Mouse (Mus musculus) midbrain, embryonic 14.5 days (tissue): Measurements from ENCODE around the gene Zmynd12. TPM values are rescaled to one million over a fixed set of nuclear protein-coding genes. Genes with fewer than 3 reads are reported as not detected.
A peak's percentile ranks its signal among the peaks of the same experiment; 100 is the strongest.

Experiments
- ATAC-seq: fragments of 200-750 bp; cut with Nextera tagmentation; 2 replicates; pipeline ENCODE4 v1.8.0; 2017; ENCODE audit warnings: moderate number of reproducible peaks, moderate library complexity; ENCODE audit not compliant: low FRiP score, low TSS enrichment
- DNase-seq: peaks from one replicate; pipeline ENCODE4 v3.0.0-alpha.2; 2015
- H3K27ac ChIP-seq: fragments of 300-500 bp; sonication (generic); replicated peaks from 2 replicates; pipeline ENCODE4 v1.5.1; 2014; ENCODE audit warnings: mild to moderate bottlenecking, low read depth, low read length, moderate library complexity
- H3K27me3 ChIP-seq: fragments of 300-500 bp; sonication (generic); 2 replicates; pipeline ENCODE4 v1.6.1; 2014; ENCODE audit warnings: low read length, control low read depth, mixed read lengths; ENCODE audit not compliant: control insufficient read depth, insufficient read depth
- H3K36me3 ChIP-seq: fragments of 300-500 bp; sonication (generic); 2 replicates; pipeline ENCODE4 v1.6.1; 2014; ENCODE audit warnings: low read length, control low read depth; ENCODE audit not compliant: control insufficient read depth, insufficient read depth
- H3K4me1 ChIP-seq: fragments of 300-500 bp; sonication (generic); 2 replicates; pipeline ENCODE4 v1.6.1; 2014; ENCODE audit warnings: mild to moderate bottlenecking, antibody characterized with exemption, low read length, control low read depth; ENCODE audit not compliant: control insufficient read depth, insufficient read depth
- H3K4me2 ChIP-seq: fragments of 300-500 bp; sonication (generic); 2 replicates; pipeline ENCODE4 v1.6.1; 2014; ENCODE audit warnings: mild to moderate bottlenecking, low read length, moderate library complexity
- H3K4me3 ChIP-seq: fragments of 300-500 bp; sonication (generic); replicated peaks from 2 replicates; pipeline ENCODE4 v1.5.1; 2014; ENCODE audit warnings: low read depth, low read length
- H3K9ac ChIP-seq: fragments of 300-500 bp; sonication (generic); replicated peaks from 2 replicates; pipeline ENCODE4 v1.6.1; 2014; ENCODE audit warnings: mild to moderate bottlenecking, low read length, moderate library complexity
- H3K9me3 ChIP-seq: fragments of 300-500 bp; sonication (generic); 2 replicates; pipeline ENCODE4 v1.6.1; 2016; ENCODE audit warnings: low read length, control low read depth, mixed read lengths; ENCODE audit not compliant: control insufficient read depth
- WGBS: fragments of 180-500 bp; shearing (Covaris S2); extraction: QIAGEN DNeasy Blood & Tissue Kit; methylation state at CpG from one replicate; pipeline ENCODE4 v1.1.7; 2014; 5-methylcytosine and 5-hydroxymethylcytosine counted together
- polyA plus RNA-seq: library from polyadenylated mRNA; unstranded; fragments of >200 nt; fragmentation: Nextera tagmentation; extraction: Ambion mirVana; gene quantifications from 2 replicates; pipeline ENCODE4 v1.2.1, GENCODE M21; 2014

Zmynd12 gene
- polyA plus RNA-seq, 1 experiment from 2014 or later: 0.45 TPM

DNA sequence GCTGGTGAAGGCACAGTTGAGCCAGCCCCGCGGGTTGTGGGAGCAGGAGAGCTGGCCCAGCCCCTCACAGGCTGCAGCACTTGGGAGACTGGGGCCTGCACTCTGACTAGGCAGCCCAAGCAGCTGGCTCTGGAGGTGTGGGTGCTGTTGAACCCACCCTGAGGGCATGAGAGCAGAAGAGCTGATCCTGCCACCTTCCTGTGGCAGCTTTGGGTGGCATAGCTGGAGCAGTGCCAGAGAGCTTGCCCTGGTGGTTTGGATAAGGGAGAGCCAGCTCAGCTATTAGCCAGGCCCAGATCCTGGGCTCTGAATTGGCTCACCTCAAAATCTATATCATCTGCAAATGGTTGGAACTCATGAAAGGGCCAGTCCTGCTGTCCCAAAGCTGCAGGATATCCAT, 5.1 kb downstream of the Zmynd12 start:
- no peak for DNase-seq
- Histone ChIP-seq H3K9ac (no peak overlapping the region), H3K36me3 (no peaks in the 10 kb centered on the region), H3K27ac (no peak overlapping the region), H3K27me3 (no peaks in the 10 kb centered on the region), H3K9me3 (no peaks in the 10 kb centered on the region), H3K4me2 (no peak overlapping the region), H3K4me3 (no peak overlapping the region), H3K4me1 (peaks cover 7% of the 10 kb centered on the region)
- WGBS: 59% methylated on average over 2 of the region's 2 CpGs
- no peak for ATAC-seq

DNA sequence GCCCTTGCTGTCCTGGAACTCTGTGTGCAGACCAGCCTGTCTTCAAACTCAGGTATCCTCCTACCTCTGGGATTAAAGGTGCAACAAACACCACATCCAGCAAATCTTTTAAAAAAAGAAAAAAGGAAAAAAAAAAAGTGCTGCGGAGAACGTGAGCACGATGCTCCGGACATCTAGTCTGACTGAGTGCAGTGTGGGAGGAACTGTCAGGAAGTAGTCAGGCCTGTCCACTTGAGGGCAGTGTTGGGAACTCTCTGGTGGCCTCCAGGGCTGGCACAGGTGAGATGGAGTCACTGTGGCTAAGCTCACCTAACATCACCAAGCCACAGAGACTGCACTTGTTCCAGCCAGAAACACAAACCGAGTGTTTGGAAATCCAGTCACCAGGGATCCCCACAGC, 8.1 kb downstream of the Zmynd12 start:
- Histone ChIP-seq H3K36me3 (no peaks in the 10 kb centered on the region), H3K9me3 (0 out of 2 replicates have a peak, but pooled peaks cover under 1% of the 10 kb centered on the region), H3K27ac (no peak overlapping the region), H3K4me2 (no peak overlapping the region), H3K9ac (no peak overlapping the region), H3K27me3 (no peaks in the 10 kb centered on the region), H3K4me1 (no peaks in the 10 kb centered on the region), H3K4me3 (no peak overlapping the region)
- 35% methylated on average over 5 of the region's 5 CpGs for WGBS
- ATAC-seq (no peak), DNase-seq (peak; percentile 65)

DNA sequence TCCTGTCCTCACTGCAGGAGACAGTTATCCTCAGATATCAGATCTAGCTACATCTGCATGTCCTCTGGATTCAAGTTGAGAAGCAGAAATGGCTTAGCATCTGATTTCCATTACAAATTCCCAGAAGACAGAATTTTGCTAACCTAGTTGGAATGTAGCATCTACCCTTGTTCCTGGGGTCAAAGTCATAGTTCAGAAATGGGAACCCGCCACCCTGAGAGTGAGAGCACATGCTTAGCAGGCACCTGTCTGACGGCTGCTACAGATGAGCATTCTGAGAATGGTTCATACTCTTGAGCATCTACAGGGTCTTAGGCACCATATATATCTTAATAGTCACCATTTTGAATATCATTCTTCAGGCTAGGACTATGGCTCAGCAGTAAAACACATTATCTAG, 15.3 kb downstream of the Zmynd12 start:
- H3K27ac ChIP-seq: no peak overlapping the region
- H3K9ac ChIP-seq: no peak overlapping the region
- no peaks in the 10 kb centered on the region for H3K4me1 ChIP-seq
- H3K4me3 ChIP-seq: no peak overlapping the region
- H3K4me2 ChIP-seq: no peak overlapping the region
- no peak for ATAC-seq
- H3K27me3 ChIP-seq: no peaks in the 10 kb centered on the region
- WGBS: 89% methylated on average over 2 of the region's 2 CpGs
- no peaks in the 10 kb centered on the region for H3K36me3 ChIP-seq
- 0 out of 2 replicates have a peak, but pooled peaks cover 5% of the 10 kb centered on the region for H3K9me3 ChIP-seq
- no peak for DNase-seq

DNA sequence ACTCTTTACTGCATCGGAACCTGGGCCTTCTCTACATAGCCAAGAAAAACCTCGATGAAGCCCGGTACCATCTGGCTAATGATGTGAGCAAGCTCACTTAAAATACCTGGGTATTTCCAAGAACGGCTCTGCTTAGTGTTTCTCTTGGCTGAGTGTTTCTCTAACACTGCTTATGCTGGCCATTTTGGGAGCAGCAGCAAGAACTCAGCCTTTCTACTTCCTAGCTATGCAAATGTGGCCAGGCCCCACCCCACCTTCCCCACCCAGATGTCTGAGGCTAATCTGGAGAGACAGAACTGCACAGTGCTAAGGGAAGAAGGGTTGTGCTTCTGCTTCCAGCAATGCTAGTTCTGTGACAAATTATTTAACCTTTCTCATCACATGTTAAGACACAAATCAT, 19.2 kb downstream of the Zmynd12 start:
- Histone ChIP-seq H3K27me3 (no peaks in the 10 kb centered on the region), H3K36me3 (no peaks in the 10 kb centered on the region), H3K27ac (no peak overlapping the region), H3K9me3 (no peaks in the 10 kb centered on the region), H3K4me1 (no peaks in the 10 kb centered on the region), H3K4me3 (no peak overlapping the region), H3K9ac (no peak overlapping the region), H3K4me2 (no peak overlapping the region)
- DNase-seq: no peak
- ATAC-seq: no peak
- WGBS: 94% methylated on average over 4 of the region's 4 CpGs

DNA sequence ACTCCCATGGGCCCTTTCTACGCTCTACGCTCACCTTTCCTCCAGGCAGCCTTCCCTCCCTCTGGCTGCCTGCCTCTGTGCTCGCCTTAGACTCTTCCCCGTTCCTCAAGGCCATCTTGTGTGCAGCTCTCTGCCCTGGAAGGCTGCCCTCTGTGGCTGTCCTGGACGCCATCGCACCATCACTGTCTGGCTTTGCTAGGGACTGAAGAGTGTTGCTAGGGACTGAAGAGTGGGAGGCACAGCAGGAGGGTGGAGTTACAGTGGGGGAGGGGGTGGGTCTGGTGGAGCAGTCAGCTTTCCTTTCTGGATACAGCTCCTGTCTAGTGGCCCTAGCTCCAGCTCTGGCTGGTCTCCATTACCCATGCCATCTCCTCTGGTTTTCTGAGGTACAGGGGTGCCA, 19.9 kb downstream of the Zmynd12 start:
- Histone ChIP-seq H3K4me2 (no peak overlapping the region), H3K9me3 (no peaks in the 10 kb centered on the region), H3K9ac (no peak overlapping the region), H3K4me3 (no peak overlapping the region), H3K4me1 (no peaks in the 10 kb centered on the region), H3K36me3 (no peaks in the 10 kb centered on the region), H3K27ac (no peak overlapping the region), H3K27me3 (no peaks in the 10 kb centered on the region)
- WGBS: 48% methylated on average over 6 of the region's 6 CpGs
- ATAC-seq (no peak), DNase-seq (no peak)

DNA sequence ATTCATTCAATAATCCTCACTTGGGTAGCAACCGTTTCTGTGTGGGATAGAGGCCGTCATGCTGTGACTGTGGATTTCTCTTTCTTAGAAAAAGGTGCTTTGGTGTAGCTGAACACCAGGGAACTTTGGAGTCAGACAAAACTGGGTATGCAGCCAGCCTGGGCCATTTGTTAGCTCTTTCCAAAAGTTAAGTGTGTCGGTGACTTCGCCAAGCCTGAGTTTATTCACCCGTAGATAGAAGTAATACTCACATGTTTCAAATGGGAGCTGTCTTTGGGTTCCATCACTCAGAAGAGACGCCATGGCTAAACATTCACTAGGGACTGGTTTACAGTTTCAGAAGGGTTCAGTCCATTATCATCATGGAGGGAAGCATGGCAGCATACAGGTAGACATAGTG, 24.6 kb downstream of the Zmynd12 start:
- WGBS: 91% methylated on average over 6 of the region's 6 CpGs
- DNase-seq (no peak), ATAC-seq (no peak)

DNA sequence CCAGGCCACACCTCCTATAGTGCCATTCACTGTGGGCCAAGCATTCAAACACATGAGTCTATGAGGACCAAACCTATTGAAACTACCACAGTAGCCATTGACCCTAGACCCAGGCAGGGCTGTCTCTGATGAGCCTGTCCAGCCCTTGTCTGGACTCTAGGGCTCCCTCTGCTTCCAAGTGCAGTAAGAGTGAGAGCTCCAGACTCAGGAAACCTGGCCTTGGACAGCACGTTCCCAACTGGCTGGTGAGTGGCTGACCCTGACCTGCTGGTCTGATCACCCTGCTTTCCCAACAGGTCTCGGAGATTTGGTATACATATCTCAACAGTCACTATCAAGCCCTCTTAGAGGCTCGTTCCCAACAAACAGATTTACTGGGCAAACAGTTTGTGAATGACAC, 25.2 kb downstream of the Zmynd12 start:
- Histone ChIP-seq H3K9ac (no peak overlapping the region), H3K27ac (no peak overlapping the region), H3K4me3 (no peak overlapping the region), H3K36me3 (no peaks in the 10 kb centered on the region), H3K27me3 (no peaks in the 10 kb centered on the region), H3K9me3 (no peaks in the 10 kb centered on the region), H3K4me2 (no peak overlapping the region), H3K4me1 (no peaks in the 10 kb centered on the region)
- ATAC-seq (no peak), DNase-seq (no peak)
- 82% methylated on average over 3 of the region's 3 CpGs for WGBS

More for the DNA sequence above, 24.6 kb downstream of the Zmynd12 start:
- no peaks in the 10 kb centered on the region for H3K36me3 ChIP-seq
- H3K9me3 ChIP-seq: no peaks in the 10 kb centered on the region
- no peak overlapping the region for H3K9ac ChIP-seq
- H3K4me2 ChIP-seq: no peak overlapping the region
- H3K27me3 ChIP-seq: no peaks in the 10 kb centered on the region
- no peaks in the 10 kb centered on the region for H3K4me1 ChIP-seq
- no peak overlapping the region for H3K4me3 ChIP-seq
- H3K27ac ChIP-seq: no peak overlapping the region

DNA sequence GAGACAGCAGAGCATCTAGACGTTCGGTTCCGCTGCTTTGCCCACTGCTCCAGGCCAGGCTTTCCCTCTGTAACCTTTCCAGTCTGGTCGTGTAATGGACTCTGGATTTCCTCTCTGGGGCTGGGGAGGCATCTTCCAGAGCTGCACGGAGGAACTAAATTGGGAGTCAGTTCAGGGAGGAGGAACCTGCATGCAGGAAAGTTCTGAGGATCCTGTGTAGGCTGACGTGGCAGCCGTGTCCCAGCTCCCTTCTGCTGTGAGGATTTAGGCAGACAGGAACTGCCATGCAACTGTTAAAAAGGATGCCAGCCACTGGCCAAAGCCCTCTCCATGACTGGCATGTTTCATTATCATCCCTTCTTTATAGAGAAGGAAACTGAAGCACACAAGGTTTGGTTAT, 27.8 kb downstream of the Zmynd12 start:
- Histone ChIP-seq H3K4me3 (no peak overlapping the region), H3K9ac (no peak overlapping the region), H3K27me3 (no peaks in the 10 kb centered on the region), H3K36me3 (no peaks in the 10 kb centered on the region), H3K4me1 (peaks cover 6% of the 10 kb centered on the region; the same call in 1 of the 2 replicates), H3K9me3 (no peaks in the 10 kb centered on the region), H3K27ac (no peak overlapping the region), H3K4me2 (no peak overlapping the region)
- DNase-seq (no peak), ATAC-seq (no peak)
- 75% methylated on average over 7 of the region's 7 CpGs for WGBS

DNA sequence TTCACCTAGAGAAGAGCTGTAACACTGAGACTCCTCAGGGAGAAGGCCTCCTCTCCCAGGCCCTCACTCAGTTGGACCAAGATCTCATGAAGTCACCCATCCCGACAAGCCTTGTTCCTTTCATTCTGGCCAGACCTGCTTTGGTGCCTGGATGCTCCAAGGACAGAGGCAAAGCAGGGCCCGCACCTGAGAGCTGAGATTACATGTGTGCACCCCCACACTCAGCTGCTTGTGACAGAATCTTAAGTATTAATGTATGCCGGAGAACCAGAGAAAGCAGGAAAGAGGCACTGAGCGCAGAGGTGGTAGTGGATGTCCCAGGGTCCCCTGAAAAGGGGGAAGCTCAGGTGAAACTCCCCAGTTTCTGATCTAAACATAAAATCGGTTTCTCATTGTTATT, 30.5 kb downstream of the Zmynd12 start:
- no peaks in the 10 kb centered on the region for H3K36me3 ChIP-seq

More for the DNA sequence above, 30.5 kb downstream of the Zmynd12 start:
- DNase-seq (no peak), ATAC-seq (no peak)
- Histone ChIP-seq H3K4me1 (peaks cover 6% of the 10 kb centered on the region; the same call in 1 of the 2 replicates), H3K9ac (no peak overlapping the region), H3K27ac (peak overlapping the region; percentile 60), H3K4me3 (no peak overlapping the region), H3K27me3 (no peaks in the 10 kb centered on the region), H3K9me3 (no peaks in the 10 kb centered on the region), H3K4me2 (no peak overlapping the region)
- 58% methylated on average over 5 of the region's 5 CpGs for WGBS
